Mouse (Mus musculus): ENCODE measurements at regions not wholly inside any gene's neighbourhood (a gene's known extent, or its start where the extent isn't known, plus 50 kb on each side); places are given as distances from the start of the nearest gene placed in this dataset.

DNA sequence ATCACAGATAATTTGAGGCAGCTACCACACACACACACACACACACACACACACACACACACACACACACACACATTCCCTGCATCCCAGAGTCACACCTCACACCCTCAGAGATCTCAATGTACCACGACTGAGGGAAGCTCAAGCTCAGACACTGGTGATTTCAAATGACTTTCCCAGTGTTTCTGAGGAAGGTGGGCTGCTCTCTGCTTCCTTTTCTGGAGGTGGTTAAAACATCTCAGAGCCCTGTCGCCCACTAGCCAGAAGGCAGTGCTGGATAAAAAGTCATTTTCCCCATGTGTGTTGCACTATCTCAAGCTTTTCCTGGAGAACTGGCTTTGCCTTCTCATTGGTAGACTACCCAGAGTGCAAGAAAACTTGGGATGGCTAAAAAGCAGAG is 477.2 kb downstream of the Bmp2 start:
- TF ChIP-seq POLR2A (IDR thresholded peaks at IDR 0.05; ENCODE audit: insufficient read depth, low read depth, low read length), result no peak
- TF ChIP-seq CTCF (IDR thresholded peaks at IDR 0.05), result no peak

Measured in heart, adult 2 months (tissue).